Mouse (Mus musculus) ES-Bruce4 (cell line): ENCODE measurements around the gene Ccdc69. TPM values are rescaled to one million over a fixed set of nuclear protein-coding genes. Genes with fewer than 3 reads are reported as not detected.

ENCODE experiments used
- H3K27ac ChIP-seq: 2 replicates; pipeline ENCODE4 v1.5.1; 2012; ENCODE audit warnings: low read length, inconsistent platforms; ENCODE audit not compliant: insufficient read depth
- H3K27me3 ChIP-seq: 2 replicates; pipeline ENCODE4 v1.6.1; 2012; ENCODE audit warnings: mild to moderate bottlenecking, low read length, inconsistent platforms; ENCODE audit not compliant: control insufficient read depth, poor library complexity, insufficient read depth, severe bottlenecking
- H3K36me3 ChIP-seq: 2 replicates; pipeline ENCODE4 v1.6.1; 2012; ENCODE audit warnings: inconsistent platforms, mild to moderate bottlenecking, low read length, moderate library complexity; ENCODE audit not compliant: control insufficient read depth, poor library complexity, insufficient read depth, severe bottlenecking
- H3K4me1 ChIP-seq: one replicate; pipeline ENCODE4 v1.8.1; 2011; ENCODE audit warnings: low read length; ENCODE audit not compliant: control insufficient read depth, insufficient read depth
- H3K4me3 ChIP-seq: 2 replicates; pipeline ENCODE4 v1.5.1; 2011; ENCODE audit warnings: low read depth, mild to moderate bottlenecking, low read length
- H3K9ac ChIP-seq: 2 replicates; pipeline ENCODE4 v1.6.1; 2012; ENCODE audit warnings: low read depth, mild to moderate bottlenecking, inconsistent platforms; ENCODE audit not compliant: poor library complexity, severe bottlenecking
- H3K9me3 ChIP-seq: replicated peaks from 2 replicates; pipeline ENCODE4 v1.6.1; 2012; ENCODE audit warnings: mild to moderate bottlenecking, low read length, inconsistent platforms; ENCODE audit not compliant: control insufficient read depth, poor library complexity, insufficient read depth, severe bottlenecking
- CTCF ChIP-seq: IDR thresholded peaks from one replicate; pipeline ENCODE4 v1.8.1; 2011; ENCODE audit warnings: low read depth, low read length
- EP300 ChIP-seq: IDR thresholded peaks from 2 replicates; pipeline ENCODE4 v1.6.1; 2011; ENCODE audit warnings: low read depth, low read length; ENCODE audit not compliant: insufficient read depth
- POLR2A ChIP-seq: IDR thresholded peaks from one replicate; pipeline ENCODE4 v1.8.1; 2011; ENCODE audit warnings: low read length; ENCODE audit not compliant: insufficient read depth
- polyA plus RNA-seq: library from polyadenylated mRNA; stranded (reverse); fragments of >200 nt; gene quantifications from 2 replicates; pipeline ENCODE4 v1.2.4, GENCODE M21; 2011; ENCODE audit warnings: low read depth; ENCODE audit not compliant: missing spikeins, insufficient read depth, insufficient read length

Ccdc69 gene
- polyA plus RNA-seq, 1 experiment, result not detected

DNA sequence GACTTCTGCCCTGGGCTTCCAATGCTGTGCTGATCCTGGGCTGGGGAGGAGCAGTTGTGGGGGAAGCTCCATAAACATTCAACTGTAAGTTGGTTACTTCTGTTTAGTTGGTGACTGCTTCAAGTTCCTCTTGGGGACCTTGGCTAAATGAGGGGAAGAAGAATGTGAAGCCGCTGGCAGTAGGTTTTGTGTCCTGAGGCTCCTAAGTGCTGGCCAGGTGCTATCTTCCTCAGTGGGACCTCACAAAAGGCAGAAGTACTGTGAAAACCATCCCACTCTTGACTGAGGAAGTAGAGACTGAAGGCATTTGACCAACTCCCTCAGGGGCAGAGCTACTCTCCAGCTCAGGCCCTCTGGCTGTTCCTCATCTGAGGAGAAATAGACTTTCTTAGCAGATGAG lies 28.7 kb upstream of the Ccdc69 start:
- Histone ChIP-seq H3K4me1 (no peaks in the 10 kb centered on the region), H3K27me3 (no peaks in the 10 kb centered on the region), H3K9ac (no peak overlapping the region), H3K4me3 (no peak overlapping the region), H3K27ac (no peak overlapping the region), H3K36me3 (no peaks in the 10 kb centered on the region), H3K9me3 (no peaks in the 10 kb centered on the region)
- no peak for TF ChIP-seq CTCF
- TF ChIP-seq POLR2A, result no peak
- TF ChIP-seq EP300, result no peak

DNA sequence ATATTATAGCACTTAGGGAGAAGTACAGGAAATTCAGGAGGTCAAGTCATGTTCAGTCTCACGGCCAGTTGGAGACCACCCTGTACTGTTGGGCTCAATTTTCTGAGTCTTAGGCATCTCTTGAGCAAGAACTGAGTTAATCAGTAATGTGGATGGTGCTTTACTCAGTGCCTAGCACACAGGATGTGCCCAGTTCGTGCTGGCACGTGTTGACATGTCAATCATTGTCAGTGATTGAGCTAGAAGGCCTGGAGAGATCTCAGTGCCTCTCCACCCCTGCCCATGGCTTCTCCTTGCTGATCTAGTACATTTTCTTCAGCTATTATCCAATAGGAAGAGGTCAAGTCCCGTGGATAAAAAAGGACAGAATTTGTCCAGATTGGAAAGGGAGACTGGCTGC lies 27.5 kb upstream of the Ccdc69 start:
- Histone ChIP-seq H3K9me3 (no peaks in the 10 kb centered on the region), H3K27me3 (no peaks in the 10 kb centered on the region), H3K9ac (no peak overlapping the region), H3K36me3 (no peaks in the 10 kb centered on the region), H3K27ac (no peak overlapping the region), H3K4me3 (no peak overlapping the region), H3K4me1 (no peaks in the 10 kb centered on the region)
- no peak for TF ChIP-seq CTCF
- TF ChIP-seq POLR2A, result no peak
- TF ChIP-seq EP300, result no peak

DNA sequence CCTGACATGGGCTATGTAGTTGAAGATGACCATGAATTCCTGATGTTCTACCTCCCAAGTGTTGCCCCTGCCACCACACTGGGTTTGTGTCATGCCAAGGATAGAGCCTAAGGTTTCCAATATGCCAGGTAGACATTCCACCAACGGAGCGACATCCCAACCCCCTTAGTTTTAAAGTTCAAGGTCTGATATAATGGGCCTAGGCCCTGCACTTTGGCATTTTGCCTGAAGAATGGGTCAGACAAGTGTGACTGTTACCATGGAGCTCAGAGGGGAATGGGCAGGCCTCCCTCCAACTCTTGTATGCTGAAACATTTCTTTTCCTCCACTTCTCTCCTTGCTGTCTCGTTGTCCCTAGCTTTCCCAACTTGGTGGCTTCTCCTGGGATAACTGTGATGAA lies 25.3 kb upstream of the Ccdc69 start:
- H3K27ac ChIP-seq, result no peak overlapping the region

DNA sequence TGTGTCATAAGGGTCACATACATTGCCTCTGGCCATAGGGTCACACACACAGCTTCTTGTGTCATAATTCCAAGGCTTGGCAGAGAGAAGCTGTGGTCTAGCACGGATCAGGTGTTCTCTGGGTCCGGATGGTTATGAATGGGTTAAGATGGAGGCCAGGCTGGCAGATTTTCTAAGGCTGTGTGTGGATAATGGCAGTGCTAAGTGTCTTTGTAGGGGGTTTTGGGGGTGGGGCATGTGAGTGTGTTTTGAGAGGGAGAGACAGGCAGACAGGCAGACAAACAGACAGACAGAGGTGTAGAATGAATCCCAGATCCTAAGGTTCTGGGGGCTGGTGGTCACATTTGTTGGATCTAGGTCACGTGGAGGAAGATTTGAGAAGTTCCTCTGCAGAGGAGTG lies 24.1 kb upstream of the Ccdc69 start:
- peaks cover 3% of the 10 kb centered on the region for H3K4me1 ChIP-seq
- no peak overlapping the region for H3K4me3 ChIP-seq
- H3K36me3 ChIP-seq, result no peaks in the 10 kb centered on the region
- H3K9me3 ChIP-seq, result no peaks in the 10 kb centered on the region
- H3K27ac ChIP-seq, result no peak overlapping the region
- no peaks in the 10 kb centered on the region for H3K27me3 ChIP-seq
- H3K9ac ChIP-seq, result no peak overlapping the region
- TF ChIP-seq EP300 (no peak), CTCF (no peak), POLR2A (no peak)

More for the DNA sequence above, 25.3 kb upstream of the Ccdc69 start:
- H3K36me3 ChIP-seq, result no peaks in the 10 kb centered on the region
- H3K9ac ChIP-seq, result no peak overlapping the region
- TF ChIP-seq EP300, result no peak
- TF ChIP-seq POLR2A, result no peak
- no peak for TF ChIP-seq CTCF
- H3K4me1 ChIP-seq, result peaks cover 3% of the 10 kb centered on the region
- H3K9me3 ChIP-seq, result no peaks in the 10 kb centered on the region
- no peaks in the 10 kb centered on the region for H3K27me3 ChIP-seq
- no peak overlapping the region for H3K4me3 ChIP-seq

DNA sequence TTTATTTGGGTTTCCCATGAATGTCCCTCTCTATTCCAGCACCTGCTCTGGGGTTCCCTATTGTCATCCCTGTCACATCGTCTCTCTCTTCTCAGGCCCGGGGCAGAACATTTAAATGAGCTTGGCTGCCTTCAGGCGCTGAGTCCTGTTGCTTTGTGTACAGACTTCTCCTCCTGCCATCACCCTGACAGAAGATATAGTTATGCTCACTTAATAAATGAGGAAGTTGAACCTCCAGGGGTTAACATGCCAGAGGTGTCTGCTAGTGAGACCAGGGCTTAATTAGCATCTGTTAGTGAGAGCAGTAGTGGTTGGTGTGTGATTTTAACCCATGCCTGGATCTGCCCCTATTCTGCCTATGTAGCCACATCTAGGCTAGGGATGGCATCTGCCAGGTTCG lies 21.9 kb upstream of the Ccdc69 start:
- no peak overlapping the region for H3K27ac ChIP-seq
- TF ChIP-seq EP300, result no peak
- TF ChIP-seq CTCF, result no peak
- TF ChIP-seq POLR2A, result no peak
- no peaks in the 10 kb centered on the region for H3K9me3 ChIP-seq
- H3K4me1 ChIP-seq, result peaks cover 3% of the 10 kb centered on the region
- no peak overlapping the region for H3K4me3 ChIP-seq
- no peak overlapping the region for H3K9ac ChIP-seq
- H3K27me3 ChIP-seq, result no peaks in the 10 kb centered on the region
- H3K36me3 ChIP-seq, result no peaks in the 10 kb centered on the region

DNA sequence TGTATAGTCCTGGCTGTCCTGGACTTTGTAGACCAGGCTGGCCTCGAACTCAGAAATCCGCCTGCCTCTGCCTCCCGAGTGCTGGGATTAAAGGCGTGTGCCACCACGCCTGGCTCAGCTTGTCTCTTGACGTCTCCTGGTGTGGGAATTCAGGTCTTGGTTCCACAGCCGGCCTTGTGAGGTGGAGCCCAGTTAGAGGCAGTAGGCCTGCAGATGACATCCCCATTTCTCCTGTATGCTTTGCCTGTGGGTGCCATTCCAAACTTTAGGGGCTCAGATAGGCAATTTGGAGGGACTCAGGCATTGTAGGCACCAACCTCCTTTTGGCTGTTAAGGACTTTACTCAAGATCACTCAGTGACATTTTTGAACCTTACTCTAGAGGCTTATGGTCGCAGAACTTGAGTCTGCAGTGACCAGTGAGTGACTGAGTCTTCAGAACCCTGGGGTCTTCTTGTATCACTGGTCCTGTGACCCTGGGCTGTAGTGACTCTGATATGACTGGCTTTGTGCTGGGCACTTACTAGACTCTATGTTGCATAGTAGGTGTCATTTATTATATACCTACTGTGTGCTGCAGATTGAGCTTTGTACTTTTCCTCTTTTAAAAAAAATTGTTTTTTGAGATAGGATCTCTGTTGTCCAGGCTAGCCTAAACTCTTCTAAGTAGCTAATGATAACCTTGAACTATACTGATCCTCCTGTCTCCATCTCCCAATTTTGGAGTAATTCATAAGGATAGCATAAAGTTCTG lies 21.3 kb upstream of the Ccdc69 start:
- no peak overlapping the region for H3K4me3 ChIP-seq
- TF ChIP-seq POLR2A (no peak), CTCF (no peak), EP300 (no peak)
- no peaks in the 10 kb centered on the region for H3K9me3 ChIP-seq
- H3K9ac ChIP-seq, result no peak overlapping the region
- peaks cover 3% of the 10 kb centered on the region for H3K4me1 ChIP-seq
- H3K36me3 ChIP-seq, result no peaks in the 10 kb centered on the region
- no peak overlapping the region for H3K27ac ChIP-seq
- H3K27me3 ChIP-seq, result no peaks in the 10 kb centered on the region
